Mouse (Mus musculus) mouse embryonic stem cell (cell line): ENCODE data around the gene Immp2l.

Experiments
- in situ Hi-C, 2 experiments: fragments of 300-500 bp; cut with MboI; formaldehyde crosslinking; loops; 1 replicate in 1 of 2; 3 replicates in 1 of 2; pipeline ENCODE4 v1.14.3; 2019 to 2020; ENCODE audit warnings: low sequenced_read_pairs in 2 of 2, low pct_unique_long_range_greater_than_20kb in 1 of 2, mixed read lengths in 1 of 2; ENCODE audit not compliant: unreplicated experiment in 1 of 2

Immp2l gene

DNA sequence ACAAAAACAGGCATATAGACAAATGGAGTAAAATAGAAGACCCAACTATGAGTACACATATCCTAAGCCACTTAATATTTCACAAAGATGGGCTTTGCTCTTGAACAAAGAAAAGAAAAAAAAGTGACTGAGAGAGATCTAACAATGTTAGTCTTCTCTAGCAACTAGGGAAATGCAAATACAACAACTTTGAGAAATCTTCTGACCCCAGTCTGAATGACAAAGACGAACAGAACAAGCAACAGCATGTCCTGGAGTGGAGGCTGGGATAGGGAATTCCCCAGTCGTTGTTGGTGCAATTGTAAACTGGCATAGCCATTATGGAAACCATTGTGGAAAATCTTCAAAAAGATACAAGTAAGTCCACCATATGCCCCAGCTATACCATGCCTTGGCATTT is 235.7 kb downstream of the Immp2l start:
- in situ Hi-C loops = no loop called here

DNA sequence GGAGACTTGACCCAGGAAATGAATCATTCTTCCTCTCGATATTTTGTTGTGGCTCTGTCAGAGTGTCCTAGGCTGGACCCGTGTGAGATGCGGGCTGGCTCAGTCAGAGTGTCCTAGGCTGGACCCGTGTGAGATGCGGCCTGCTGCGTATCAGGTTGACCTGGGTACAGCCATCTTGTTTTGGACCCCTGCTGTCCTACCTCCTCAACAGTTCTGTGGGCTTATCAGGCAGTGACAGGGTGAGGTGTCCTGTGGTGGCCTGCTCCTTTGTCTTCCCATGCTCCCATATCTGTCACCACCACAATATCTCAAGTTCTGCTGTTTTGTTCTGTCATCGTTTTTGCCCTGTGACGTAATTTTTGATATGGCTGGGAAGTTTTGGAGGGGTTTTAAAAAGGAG is 250.2 kb downstream of the Immp2l start:
- in situ Hi-C loops = no loop called here

DNA sequence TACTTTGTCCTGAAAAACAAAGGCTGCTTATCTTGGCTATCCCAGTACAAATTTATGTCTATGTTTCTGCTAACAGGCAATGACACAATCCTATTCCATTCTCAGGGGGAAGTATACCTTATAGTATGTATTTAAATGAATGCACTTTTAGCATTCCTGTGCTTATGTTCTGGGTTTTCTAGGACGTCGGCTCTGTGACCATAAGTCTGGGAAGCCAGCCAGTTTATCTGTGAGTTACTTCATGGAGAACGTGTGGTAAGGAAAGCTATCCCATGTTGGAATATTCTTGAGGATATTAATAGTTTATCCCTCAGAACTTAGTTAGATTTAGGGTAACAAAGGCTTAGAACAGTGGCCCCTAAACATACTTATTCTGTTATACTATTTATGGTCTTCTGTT is 251.5 kb downstream of the Immp2l start:
- in situ Hi-C loops = no loop called here

DNA sequence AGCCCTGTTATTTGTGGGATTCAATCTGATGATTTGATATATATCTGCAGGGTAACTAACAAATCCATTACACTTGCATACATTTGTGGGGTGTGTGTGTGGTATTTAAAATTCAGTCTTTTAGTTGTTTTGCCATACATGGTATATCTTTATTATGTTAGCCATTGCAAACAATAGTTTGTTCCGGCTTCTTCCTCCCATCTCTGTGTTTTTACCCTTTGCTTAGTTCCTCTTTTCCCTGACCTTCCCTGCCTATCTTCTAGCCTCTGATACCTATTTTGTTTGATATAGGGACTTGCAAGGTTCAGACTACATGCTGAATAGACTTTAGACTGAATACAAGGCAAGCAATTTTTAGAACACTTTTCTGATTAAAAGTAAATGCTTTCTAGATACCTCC is 254.0 kb downstream of the Immp2l start:
- in situ Hi-C loops = no loop called here

DNA sequence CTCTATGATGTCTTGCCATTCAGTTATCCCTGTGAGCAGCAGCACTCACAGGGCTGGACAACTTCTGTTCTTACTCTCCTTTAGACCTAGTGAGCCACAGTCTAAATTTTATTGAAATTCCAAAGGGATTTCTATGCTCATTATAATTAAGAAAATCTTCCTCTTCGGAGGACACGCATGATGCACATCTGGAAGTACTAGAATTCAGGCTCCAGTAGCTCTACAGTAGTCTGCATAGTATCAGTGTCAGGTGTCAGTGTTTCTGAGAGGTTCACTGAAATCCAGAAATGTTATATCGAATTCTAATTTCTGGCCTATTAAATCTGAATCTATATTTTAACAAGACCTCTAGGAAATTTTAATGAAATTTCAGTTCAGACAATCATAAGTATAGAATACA is 265.2 kb downstream of the Immp2l start:
- in situ Hi-C loops = no loop called here

DNA sequence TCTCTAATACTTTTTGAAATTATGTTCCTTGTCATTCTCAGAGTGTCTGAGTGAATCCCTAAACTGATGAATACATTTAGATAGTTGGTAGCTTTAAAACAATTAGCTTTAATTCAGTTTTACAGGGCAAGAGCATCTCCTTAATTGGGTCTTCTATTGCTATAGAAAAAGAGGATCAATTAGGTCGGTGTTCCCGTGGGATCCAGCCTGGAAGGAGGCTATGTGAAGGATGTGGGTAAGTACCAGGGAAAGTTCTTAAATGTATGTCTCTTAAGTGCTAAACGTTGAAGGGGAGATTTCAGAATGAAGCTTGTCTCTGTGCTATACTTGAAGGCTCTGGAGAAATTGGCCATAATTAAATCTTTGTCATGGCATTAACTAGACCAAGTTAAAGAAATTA is 283.1 kb downstream of the Immp2l start:
- in situ Hi-C loops = no loop called here

DNA sequence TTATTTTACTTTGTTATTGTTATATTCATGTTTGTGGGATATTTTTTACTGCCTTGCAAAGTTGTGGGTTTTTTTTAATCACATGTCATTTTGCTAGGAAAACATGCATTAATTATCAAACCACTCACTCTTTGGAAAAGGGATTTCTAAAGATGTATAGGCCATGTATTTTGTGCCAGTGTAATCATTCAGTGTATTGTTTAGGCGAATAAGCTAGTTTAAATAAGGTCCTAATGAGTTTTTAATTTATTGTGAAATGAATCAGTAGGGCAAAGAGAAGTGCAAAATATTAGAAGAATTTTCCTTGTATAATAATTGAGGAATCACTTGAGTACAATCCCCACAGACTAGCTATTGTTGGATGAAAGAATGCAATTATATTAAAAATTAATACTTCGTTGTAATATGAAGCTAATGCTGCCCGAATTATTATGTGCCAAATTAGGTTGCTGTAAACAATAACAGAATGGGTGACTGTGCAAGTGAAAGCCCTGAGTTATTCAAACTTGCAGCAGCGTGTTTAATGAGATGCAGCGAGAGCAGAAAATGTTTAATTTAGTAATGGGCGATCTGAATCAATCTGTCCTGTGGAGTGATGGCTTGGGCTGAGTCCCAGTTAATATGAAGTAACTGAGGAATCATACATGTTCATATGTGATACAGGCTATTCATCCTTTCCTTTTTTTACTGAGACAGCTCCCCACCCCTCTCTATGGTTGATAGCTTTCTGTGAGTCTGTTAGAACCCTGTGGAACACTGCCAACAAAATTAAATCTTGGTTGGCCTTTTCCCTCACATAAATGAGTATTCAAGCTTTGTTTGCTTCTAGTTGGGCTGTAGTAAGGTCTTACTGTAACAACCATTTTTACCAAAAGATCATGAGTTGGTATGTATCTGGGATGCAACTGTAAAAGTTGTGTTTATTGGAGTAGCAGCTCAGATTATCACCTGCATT is 285.1 kb downstream of the Immp2l start:
- in situ Hi-C loops = no loop called here

DNA sequence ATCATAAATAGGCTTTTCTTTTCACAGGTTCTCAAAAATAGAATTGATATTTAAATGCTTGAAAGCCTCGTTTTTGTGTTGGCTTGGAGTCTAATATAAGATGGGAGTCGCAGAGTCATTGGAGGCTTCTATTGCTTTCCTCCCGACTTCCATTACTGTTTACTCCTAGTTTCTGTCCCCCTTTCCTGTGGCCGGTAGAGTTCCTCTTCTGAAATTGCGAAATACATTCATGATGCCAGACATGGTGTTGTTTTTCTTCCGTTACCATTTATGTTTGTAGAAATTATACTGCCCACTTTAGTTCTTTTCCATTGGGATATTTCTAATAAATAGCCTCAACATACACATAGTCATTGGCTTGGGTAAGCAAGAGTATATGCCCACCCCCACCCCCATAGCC is 289.5 kb downstream of the Immp2l start:
- in situ Hi-C loops = no loop called here

DNA sequence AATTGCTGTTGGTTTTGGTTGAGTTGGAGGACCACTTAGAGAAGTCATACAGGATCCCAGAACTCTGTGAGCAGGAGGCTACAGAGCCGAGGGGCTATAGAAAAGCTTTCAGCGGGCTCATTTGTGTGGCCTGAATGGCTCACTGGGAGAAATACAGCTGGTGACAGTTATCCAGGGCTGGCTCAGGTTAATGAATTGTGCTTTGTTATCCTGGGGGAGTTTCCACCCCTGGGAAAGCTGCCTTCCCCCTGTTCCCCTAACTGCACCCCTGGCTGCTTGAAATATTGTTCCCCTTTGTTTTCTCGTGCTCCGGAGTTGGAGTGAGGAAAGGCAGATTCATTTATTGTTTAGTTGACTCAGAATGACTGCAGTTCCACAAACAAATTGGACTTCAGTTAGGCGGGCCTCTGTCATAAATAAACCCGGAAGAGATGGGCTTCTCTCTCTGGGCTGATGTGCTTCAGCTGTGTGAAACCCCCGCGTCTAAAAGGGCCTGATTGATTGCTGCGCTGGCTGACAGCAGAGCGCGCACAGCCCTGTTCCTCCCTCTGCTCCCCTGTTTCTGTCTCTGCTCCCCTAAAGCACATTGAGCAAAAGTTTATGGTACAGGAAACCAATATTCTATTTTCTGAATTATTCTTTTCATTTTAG is 291.0 kb downstream of the Immp2l start:
- in situ Hi-C loops = no loop called here

DNA sequence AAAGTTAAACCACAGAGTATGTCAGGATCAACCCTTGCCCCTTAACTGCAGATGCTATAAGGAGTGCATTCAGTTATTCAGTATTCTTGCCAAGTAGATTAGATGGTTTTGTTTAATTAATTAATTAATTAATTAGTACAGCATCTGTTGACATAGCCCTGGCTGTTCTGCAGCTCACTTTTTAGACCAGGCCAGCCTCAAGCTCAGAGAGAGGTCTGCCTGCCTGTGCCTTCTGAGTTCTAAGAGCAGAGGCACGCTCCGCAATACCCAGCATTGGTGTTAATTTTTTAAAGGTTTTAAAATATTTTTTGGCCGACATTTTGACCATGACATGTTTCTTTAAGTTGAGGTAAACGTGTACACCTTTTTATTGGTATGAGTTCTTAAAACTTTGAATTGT is 292.0 kb downstream of the Immp2l start:
- in situ Hi-C loops = no loop called here

DNA sequence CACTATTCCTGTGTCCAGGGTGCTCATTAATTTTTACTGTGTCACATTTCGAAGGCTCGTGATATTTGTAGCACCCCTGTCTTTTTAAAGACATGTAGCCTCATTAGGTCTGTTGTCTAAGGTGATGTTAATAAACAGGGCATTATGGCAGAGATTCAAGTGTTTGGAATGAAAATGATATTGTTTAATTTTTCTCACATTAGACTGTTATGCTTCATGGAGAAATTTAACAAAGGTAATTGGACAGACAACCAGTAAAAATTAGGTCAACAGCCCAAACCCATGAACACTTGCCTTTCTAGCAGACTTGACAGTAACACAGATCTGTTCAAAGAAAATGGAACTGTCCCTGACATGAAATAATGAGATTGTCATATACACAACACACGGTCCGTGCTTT is 292.5 kb downstream of the Immp2l start:
- in situ Hi-C loops = no loop called here

DNA sequence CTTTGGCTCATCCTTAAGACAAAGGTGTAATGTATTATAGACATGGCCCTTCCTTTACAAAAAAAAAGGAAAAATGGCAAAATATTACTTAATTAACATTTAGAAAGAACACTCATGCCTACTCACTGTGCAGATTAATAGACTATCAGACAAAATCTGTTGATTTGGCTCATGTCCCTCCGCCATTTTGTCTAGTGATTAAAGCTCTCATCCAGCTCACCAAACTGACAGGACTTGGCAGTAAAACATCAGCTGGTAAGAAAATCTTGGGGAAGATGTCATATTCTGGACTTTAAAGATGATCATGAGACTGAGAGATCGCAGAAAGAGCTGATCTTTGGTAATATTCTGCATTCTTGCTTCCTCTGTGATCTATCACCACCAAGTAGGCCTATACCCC is 293.5 kb downstream of the Immp2l start:
- in situ Hi-C loops = no loop called here

DNA sequence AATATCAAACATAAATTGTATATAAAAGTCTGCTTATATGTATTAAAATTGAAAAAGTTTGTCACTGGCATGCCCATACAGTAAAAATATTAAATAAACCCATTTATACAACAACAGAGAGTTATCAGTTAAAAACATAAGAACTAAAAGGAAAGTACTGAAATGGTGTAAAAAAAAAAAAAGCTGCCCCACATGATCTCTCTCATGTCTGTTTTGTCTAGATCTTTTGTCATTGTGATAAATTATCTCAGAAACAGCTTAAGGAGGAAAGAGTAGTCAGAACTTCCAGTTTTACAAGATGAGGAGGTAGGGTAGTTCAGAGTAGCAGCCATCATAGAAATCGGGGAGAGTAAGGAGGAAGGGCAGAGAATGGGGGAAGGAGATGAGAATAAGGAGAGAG is 298.1 kb downstream of the Immp2l start:
- in situ Hi-C loops = no loop called here

DNA sequence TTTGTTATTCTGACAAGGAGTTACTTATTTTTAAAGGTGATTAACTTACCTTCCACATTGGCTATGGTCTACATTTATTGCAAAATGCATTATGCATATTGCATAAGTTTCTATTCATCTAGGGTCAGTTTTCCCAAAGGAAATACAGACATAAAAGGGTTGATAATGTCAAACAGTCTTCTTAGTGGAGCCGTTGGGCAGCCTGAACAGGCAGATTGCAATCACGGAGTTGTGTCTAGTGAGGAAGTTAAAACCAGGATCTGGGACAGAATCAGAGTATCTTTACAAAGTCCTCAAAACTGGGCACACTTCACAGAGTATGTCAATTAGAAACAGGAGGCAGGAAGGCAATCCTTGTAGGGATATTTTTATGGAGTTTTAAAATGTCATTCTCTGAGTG is 300.5 kb downstream of the Immp2l start:
- in situ Hi-C loops = no loop called here

DNA sequence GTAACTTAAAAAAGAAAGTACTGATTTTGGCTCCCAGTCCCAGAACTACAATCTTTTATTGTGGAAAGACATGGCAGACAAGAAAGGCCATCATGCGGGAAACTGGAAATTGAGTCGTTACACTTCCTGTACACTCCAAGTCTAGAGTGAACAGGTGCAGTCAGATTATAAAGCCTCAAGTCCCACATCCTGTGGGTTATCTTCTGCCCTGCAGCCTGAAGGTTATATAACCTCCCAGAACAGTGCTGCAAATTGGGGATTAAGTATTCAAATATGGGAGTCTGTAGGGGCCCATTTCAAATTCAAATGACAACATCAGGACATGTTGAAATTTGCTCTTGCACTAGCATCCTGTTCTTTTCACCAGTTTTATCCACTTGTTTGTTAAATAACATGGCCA is 301.9 kb downstream of the Immp2l start:
- in situ Hi-C loops = no loop called here

DNA sequence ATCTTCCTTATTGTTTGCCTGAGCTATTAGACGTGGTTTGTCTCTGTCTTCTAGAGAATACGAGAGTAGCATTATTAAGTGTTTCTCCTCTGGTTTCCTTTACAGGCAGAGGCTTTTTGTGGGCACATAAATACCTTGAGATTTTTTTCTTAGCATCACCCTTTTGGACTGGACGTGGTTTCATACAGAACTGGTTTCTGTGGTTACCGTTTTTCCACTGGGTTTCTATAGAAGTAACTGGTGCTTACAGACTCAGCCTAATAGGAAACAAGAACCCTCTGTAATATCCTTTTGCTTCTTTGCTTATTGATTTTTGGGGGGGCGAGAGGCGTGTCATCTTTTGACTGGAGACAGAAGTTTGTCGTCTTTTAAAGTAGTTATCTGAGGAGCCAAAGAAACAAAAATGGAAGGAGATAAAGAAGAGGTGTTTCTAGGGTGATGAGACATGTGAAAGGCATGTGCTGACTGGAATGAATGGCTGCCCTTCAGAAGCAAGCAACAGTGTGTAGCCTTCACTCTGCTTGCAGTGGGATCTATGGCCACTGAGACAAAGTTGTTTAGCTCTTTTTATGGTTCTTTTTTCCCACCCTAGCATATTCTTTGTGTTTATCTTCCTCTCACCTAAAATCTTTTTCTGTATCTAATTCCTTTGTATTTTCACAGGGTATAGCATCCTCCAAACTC is 307.2 kb downstream of the Immp2l start:
- in situ Hi-C loops = no loop called here

DNA sequence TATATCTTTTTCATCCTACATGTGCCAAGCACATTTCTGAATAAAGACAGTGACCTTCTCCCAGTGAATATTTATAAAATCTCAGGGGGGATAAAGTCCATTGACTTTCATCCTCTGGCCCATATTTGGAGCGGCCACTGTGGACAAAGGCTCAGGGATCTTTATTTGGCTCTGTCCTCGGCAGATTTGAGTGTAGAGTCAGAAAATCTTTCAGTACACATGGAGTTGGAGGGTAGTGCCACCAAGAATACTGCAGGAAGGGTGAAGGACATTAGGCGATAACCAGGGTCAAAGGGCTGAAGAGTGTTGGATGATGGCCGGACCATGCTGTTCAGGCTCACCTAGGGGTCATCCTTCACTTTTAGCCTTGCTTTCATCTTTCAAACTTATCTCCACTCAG is 321.7 kb downstream of the Immp2l start:
- in situ Hi-C loops = no loop called here

DNA sequence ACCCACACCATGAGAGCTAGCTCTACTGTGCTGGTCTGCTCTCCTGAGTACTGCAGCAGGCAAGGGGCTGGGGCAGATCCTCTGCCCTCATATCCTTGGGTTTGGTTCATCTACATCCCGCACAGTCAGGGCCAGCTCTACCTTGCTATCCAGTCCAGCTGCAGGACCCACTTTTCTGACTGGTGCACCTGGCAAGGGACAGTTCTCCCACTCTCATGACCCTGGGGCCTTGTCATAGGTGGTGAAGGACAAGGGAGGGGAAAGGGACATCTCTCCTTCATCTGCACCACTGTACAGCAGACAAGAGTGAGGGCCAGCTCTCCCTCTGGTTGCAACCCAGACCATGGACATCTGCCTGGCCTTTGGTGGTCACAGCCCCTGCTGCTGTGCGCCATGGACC is 323.6 kb downstream of the Immp2l start:
- in situ Hi-C loops = no loop called here

DNA sequence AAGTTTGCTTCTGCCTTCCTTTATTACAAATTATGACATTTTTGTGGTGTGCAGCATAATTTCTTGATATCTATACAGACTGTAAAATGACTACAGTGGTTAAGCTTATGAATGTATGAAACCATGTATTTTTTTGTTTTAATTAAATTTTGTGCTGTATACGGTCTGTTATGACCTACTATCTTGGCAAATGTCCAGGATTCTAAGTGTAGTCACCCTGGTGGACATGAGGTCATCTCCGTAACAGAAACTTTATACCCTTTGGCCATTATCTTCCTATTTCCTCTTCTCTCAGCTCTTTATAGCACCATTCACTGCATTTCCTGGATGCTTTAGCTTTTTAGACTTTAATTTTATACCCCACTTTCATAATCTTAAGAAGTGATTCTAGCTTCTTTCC is 325.5 kb downstream of the Immp2l start:
- in situ Hi-C loops = no loop called here

DNA sequence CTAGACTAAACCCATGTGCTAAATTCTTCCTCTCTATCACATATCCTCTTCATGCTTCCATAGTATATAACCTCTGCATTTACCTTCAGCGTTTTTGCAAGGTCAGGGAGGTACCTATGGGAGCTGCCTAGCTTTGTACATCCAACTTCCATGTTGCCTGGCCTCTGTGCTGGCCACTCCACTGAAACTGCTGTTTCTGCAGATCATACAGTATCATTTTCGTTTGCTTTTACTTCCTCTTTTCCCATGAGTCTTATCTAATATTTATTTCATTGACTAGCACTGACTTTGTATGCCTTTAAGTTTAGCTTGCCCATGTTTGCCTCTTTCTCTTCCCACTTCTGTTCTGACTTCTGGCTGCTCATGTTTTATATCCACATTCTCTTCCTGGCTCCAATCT is 325.9 kb downstream of the Immp2l start:
- in situ Hi-C loops = no loop called here
